Mouse (Mus musculus) lung, embryonic 14.5 days (tissue): ENCODE results near the gene Taf9. TPM values are rescaled to one million over a fixed set of nuclear protein-coding genes. Genes with fewer than 3 reads are reported as not detected.

Experiments used
- ATAC-seq: fragments of 200-750 bp; cut with Nextera tagmentation; 2 replicates; pipeline ENCODE4 v1.8.0; 2017; ENCODE audit warnings: mild to moderate bottlenecking, moderate TSS enrichment, moderate library complexity; ENCODE audit not compliant: insufficient read depth
- DNase-seq: peaks from one replicate; pipeline ENCODE4 v3.0.0-alpha.2; 2015
- H3K27ac ChIP-seq: fragments of 300-500 bp; sonication (generic); 2 replicates; pipeline ENCODE4 v1.5.1; 2014; ENCODE audit warnings: low read depth, mild to moderate bottlenecking, moderate library complexity
- H3K27me3 ChIP-seq: fragments of 300-500 bp; sonication (generic); 2 replicates; pipeline ENCODE4 v1.6.1; 2014; ENCODE audit warnings: low read length, control low read depth; ENCODE audit not compliant: insufficient read depth
- H3K36me3 ChIP-seq: fragments of 300-500 bp; sonication (generic); 2 replicates; pipeline ENCODE4 v1.6.1; 2014; ENCODE audit warnings: control low read depth; ENCODE audit not compliant: insufficient read depth
- H3K4me1 ChIP-seq: fragments of 300-500 bp; sonication (generic); 2 replicates; pipeline ENCODE4 v1.6.1; 2014; ENCODE audit warnings: antibody characterized with exemption, control low read depth; ENCODE audit not compliant: insufficient read depth
- H3K4me2 ChIP-seq: fragments of 300-500 bp; sonication (generic); 2 replicates; pipeline ENCODE4 v1.6.1; 2014; ENCODE audit warnings: mild to moderate bottlenecking
- H3K4me3 ChIP-seq: fragments of 300-500 bp; sonication (generic); 2 replicates; pipeline ENCODE4 v1.5.1; 2014; ENCODE audit warnings: low read depth, low read length
- H3K9ac ChIP-seq: fragments of 300-500 bp; sonication (generic); 2 replicates; pipeline ENCODE4 v1.6.1; 2014
- H3K9me3 ChIP-seq: fragments of 300-500 bp; sonication (generic); 2 replicates; pipeline ENCODE4 v1.6.1; 2016; ENCODE audit warnings: low read depth, low read length, control low read depth
- CTCF ChIP-seq: IDR thresholded peaks from 2 replicates; pipeline ENCODE4 v1.5.1; 2016; ENCODE audit warnings: antibody characterized with exemption, low read depth
- WGBS: fragments of 180-500 bp; shearing (Covaris S2); extraction: QIAGEN DNeasy Blood & Tissue Kit; methylation state at CpG from one replicate; pipeline ENCODE4 v1.1.7; 2014; 5-methylcytosine and 5-hydroxymethylcytosine counted together
- polyA plus RNA-seq: library from polyadenylated mRNA; unstranded; fragments of >200 nt; fragmentation: Nextera tagmentation; extraction: Ambion mirVana; gene quantifications from 2 replicates; pipeline ENCODE4 v1.2.1, GENCODE M21; 2014

Taf9 gene
- polyA plus RNA-seq, 1 experiment from 2014 or later: 11.0 TPM

DNA sequence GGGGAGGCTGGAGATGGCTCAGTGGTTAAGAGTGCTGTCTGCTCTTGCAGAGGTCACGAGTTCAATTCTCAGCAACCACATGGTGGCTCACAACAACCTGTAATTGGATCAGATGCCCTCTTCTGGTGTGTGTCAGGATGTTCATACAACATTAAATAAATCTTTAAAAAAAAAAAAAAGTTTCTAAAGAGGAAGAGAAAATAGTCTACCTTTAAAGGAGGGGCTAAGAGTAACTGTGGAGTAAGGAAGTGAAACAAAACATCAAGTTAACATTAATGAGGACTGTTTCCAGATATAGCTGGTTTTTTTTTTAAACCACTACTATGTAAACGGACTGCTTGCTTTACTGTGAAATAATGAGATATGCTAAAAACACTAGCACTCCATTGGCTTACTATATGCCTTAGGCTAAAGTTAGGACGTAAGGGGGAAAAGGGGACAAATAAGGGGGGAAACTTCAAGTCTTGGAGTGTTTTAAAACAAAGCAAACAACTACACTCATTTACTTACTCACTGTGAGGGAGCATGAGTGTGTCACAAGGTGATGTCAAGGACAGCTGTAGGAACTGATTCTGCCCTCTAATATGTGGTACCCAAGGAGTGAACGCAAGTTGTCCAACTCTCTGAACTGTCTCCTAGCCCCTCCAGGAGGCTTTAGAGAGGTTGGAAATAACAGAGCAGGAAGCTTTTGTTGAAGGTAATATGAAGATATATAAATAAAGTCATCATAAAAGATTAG lies 8.7 kb upstream of the Taf9 start:
- TF ChIP-seq CTCF: no peak
- H3K27ac ChIP-seq: no peak overlapping the region
- no peaks in the 10 kb centered on the region for H3K27me3 ChIP-seq
- DNase-seq: no peak
- no peak overlapping the region for H3K9ac ChIP-seq
- no peak overlapping the region for H3K4me3 ChIP-seq
- H3K9me3 ChIP-seq: no peaks in the 10 kb centered on the region
- no peak for ATAC-seq
- WGBS: 91% methylated on average over 4 of the region's 4 CpGs
- H3K4me2 ChIP-seq: no peak overlapping the region
- H3K36me3 ChIP-seq: peaks cover 76% of the 10 kb centered on the region
- no peaks in the 10 kb centered on the region for H3K4me1 ChIP-seq

DNA sequence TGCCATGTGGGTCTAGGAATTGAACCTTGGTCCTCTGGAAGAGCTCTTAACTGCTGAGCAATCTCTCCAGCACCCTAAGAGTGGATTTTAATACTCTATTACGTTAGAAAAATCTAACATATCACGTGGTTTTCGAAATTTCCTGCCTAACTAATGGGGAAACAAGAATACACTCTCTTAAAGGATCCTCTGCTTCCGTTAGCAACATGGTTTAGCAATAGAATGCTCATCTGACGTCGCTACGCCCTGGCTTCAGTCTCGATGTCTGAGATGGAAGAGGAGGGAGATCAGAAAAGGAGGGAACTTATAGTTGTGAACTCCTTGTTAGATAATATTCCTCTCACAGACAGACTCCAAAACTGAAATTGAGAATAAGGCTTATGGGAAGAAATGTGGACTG lies 3.2 kb upstream of the Taf9 start:
- H3K27me3 ChIP-seq: no peaks in the 10 kb centered on the region
- no peak overlapping the region for H3K9ac ChIP-seq
- TF ChIP-seq CTCF: no peak
- 94% methylated on average over 8 of the region's 8 CpGs for WGBS
- H3K4me3 ChIP-seq: no peak overlapping the region
- ATAC-seq: no peak
- H3K27ac ChIP-seq: no peak overlapping the region
- peaks cover 3% of the 10 kb centered on the region; the same call in 1 of the 2 replicates for H3K4me1 ChIP-seq
- H3K36me3 ChIP-seq: peaks cover 44% of the 10 kb centered on the region
- H3K4me2 ChIP-seq: no peak overlapping the region
- H3K9me3 ChIP-seq: no peaks in the 10 kb centered on the region
- no peak for DNase-seq

DNA sequence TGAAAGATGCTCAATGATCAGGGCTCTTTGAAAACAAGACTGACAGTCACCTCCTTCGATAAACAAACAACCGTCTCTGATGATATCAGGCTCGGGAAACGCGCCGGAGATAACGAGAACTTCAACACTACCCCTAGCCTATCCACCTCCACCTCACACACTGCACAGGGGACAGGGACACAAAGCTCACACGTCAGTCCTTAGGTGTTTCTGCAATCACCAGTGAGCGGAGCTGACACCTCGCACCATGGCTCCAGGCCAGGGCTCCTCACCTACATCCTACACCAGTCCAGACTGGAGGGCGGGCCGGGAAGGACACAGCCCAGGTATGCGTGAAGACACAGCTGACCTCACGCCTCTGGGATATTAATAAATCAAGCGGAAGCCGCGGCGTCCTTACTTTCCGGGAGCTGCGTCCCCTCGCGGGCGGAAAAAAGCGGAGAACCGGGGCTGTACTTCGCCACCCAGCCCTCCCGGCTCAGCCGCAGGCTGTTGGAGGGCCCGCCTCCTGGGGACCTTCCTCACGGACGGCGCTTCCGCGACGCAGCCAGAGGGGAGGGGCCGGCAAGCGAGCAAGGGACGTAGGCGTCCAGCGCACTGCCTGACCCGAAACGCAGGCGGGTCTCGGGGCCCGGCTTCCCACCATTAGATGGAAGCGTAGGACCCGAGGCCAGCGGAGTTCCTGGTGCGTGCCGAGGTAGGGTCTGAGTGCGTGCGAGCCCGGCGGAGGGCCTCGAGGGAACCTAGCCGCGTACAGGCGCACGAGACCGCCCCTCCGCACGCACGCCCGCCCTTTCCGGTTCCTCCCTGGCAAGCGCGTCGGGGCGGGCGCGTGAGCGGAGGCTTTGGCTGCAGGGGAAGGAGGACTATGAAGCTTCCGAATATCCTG lies 585 bp upstream of the Taf9 start, which contains the start of the genes Ak6 and Rad17:
TSS of gene Ak6 (plus strand) at position 430 of the 889 bp plus-strand sequence.
TSS of gene Rad17 (minus strand) at position 502 of the 889 bp plus-strand sequence.
- no peaks in the 10 kb centered on the region for H3K9me3 ChIP-seq
- peak within 1 kb of the TSS; percentile 71 for H3K4me2 ChIP-seq
- peaks cover 21% of the 10 kb centered on the region for H3K36me3 ChIP-seq
- H3K27ac ChIP-seq: peak within 1 kb of the TSS; percentile 95
- H3K27me3 ChIP-seq: no peaks in the 10 kb centered on the region
- H3K4me3 ChIP-seq: peak within 1 kb of the TSS; percentile 95
- H3K9ac ChIP-seq: peak within 1 kb of the TSS; percentile 87
- TF ChIP-seq CTCF: peak; percentile 39
- WGBS: under 1% methylated on average over 73 of the region's 73 CpGs
- H3K4me1 ChIP-seq: peaks cover 3% of the 10 kb centered on the region; the same call in 1 of the 2 replicates
- ATAC-seq (peak; percentile 98), DNase-seq (peak; percentile 97)

GRCm38 (mm10) chr13:100658091-100658490 lies 6.7 kb downstream of the Taf9 start:
- no peak overlapping the region for H3K9ac ChIP-seq
- TF ChIP-seq CTCF: no peak
- 83% methylated on average over 5 of the region's 5 CpGs for WGBS

GRCm38 (mm10) chr13:100659864-100660456 lies 8.6 kb downstream of the Taf9 start:
- no peak overlapping the region for H3K9ac ChIP-seq
- H3K4me2 ChIP-seq: no peak overlapping the region
- no peaks in the 10 kb centered on the region for H3K4me1 ChIP-seq
- DNase-seq (peak; percentile 87), ATAC-seq (peak; percentile 62; the same call in 1 of the 2 replicates)
- no peak overlapping the region for H3K4me3 ChIP-seq
- no peak overlapping the region for H3K27ac ChIP-seq
- peaks cover 15% of the 10 kb centered on the region; the same call in 1 of the 2 replicates for H3K36me3 ChIP-seq
- H3K9me3 ChIP-seq: no peaks in the 10 kb centered on the region
- no peaks in the 10 kb centered on the region for H3K27me3 ChIP-seq
- TF ChIP-seq CTCF: peak; percentile 90
- WGBS: 47% methylated on average over 4 of the region's 4 CpGs

More at GRCm38 (mm10) chr13:100658091-100658490, 6.7 kb downstream of the Taf9 start:
- Histone ChIP-seq H3K4me1 (no peaks in the 10 kb centered on the region), H3K4me3 (no peak overlapping the region), H3K36me3 (peaks cover 11% of the 10 kb centered on the region; the same call in 1 of the 2 replicates), H3K27me3 (no peaks in the 10 kb centered on the region), H3K9me3 (no peaks in the 10 kb centered on the region), H3K27ac (no peak overlapping the region), H3K4me2 (no peak overlapping the region)
- DNase-seq: no peak
- ATAC-seq: no peak

GRCm38 (mm10) chr13:100669291-100670022 lies 18.1 kb downstream of the Taf9 start, which contains the start of gene Ccdc125:
Gene Ccdc125 (plus strand): TSS chr13:100669717.
- WGBS: under 1% methylated on average over 44 of the region's 44 CpGs
- no peaks in the 10 kb centered on the region for H3K4me1 ChIP-seq
- TF ChIP-seq CTCF: no peak
- H3K27me3 ChIP-seq: no peaks in the 10 kb centered on the region
- peak; percentile 80 for ATAC-seq
- no peaks in the 10 kb centered on the region for H3K9me3 ChIP-seq
- H3K9ac ChIP-seq: peak within 1 kb of the TSS; percentile 75
- H3K27ac ChIP-seq: peak within 1 kb of the TSS; percentile 87
- peak; percentile 69 for DNase-seq
- peak within 1 kb of the TSS; percentile 61 for H3K4me3 ChIP-seq
- H3K36me3 ChIP-seq: peaks cover 16% of the 10 kb centered on the region
- peak within 1 kb of the TSS; percentile 82 for H3K4me2 ChIP-seq
